Mouse (Mus musculus) neural tube, embryonic 12.5 days (tissue): Measurements from ENCODE around the gene Gnb4. TPM values are rescaled to one million over a fixed set of nuclear protein-coding genes. Genes with fewer than 3 reads are reported as not detected.
A peak's percentile ranks its signal among the peaks of the same experiment; 100 is the strongest.

Experiments used
- ATAC-seq: fragments of 200-750 bp; cut with Nextera tagmentation; 2 replicates; pipeline ENCODE4 v1.8.0; 2017; ENCODE audit warnings: low read depth, mild to moderate bottlenecking, moderate TSS enrichment, moderate library complexity; ENCODE audit not compliant: low FRiP score
- H3K27ac ChIP-seq: fragments of 300-500 bp; sonication (generic); 2 replicates; pipeline ENCODE4 v1.5.1; 2016
- H3K27me3 ChIP-seq: fragments of 300-500 bp; sonication (generic); replicated peaks from 2 replicates; pipeline ENCODE4 v1.6.1; 2016; ENCODE audit warnings: mild to moderate bottlenecking
- H3K36me3 ChIP-seq: fragments of 300-500 bp; sonication (generic); 2 replicates; pipeline ENCODE4 v1.6.1; 2016; ENCODE audit warnings: mild to moderate bottlenecking
- H3K4me1 ChIP-seq: fragments of 300-500 bp; sonication (generic); 2 replicates; pipeline ENCODE4 v1.6.1; 2016
- H3K4me2 ChIP-seq: fragments of 300-500 bp; sonication (generic); replicated peaks from 2 replicates; pipeline ENCODE4 v1.6.1; 2016; ENCODE audit warnings: mild to moderate bottlenecking
- H3K4me3 ChIP-seq: fragments of 300-500 bp; sonication (generic); 2 replicates; pipeline ENCODE4 v1.5.1; 2016
- H3K9ac ChIP-seq: fragments of 300-500 bp; sonication (generic); 2 replicates; pipeline ENCODE4 v1.6.1; 2016; ENCODE audit warnings: mild to moderate bottlenecking
- H3K9me3 ChIP-seq: fragments of 300-500 bp; sonication (generic); 2 replicates; pipeline ENCODE4 v1.6.1; 2016; ENCODE audit warnings: mild to moderate bottlenecking
- WGBS: fragments of 180-500 bp; shearing (Covaris S2); methylation state at CpG from one replicate; pipeline ENCODE4 v1.1.7; 2016; 5-methylcytosine and 5-hydroxymethylcytosine counted together
- polyA plus RNA-seq: library from polyadenylated mRNA; unstranded; fragments of >200 nt; fragmentation: Nextera tagmentation; extraction: Ambion mirVana; gene quantifications from 2 replicates; pipeline ENCODE4 v1.2.1, GENCODE M21; 2016

The Gnb4 gene
- polyA plus RNA-seq = 54.5 and 62.7 TPM in 2 replicates

- Histone ChIP-seq H3K27me3 (no peaks in the 10 kb centered on the region), H3K4me1 (no peaks in the 10 kb centered on the region), H3K9ac (peak within 1 kb of the TSS; percentile 72), H3K9me3 (no peaks in the 10 kb centered on the region), H3K4me2 (peak within 1 kb of the TSS; percentile 65), H3K4me3 (peak within 1 kb of the TSS; percentile 70), H3K27ac (no peak within 1 kb of the TSS), H3K36me3 (no peaks in the 10 kb centered on the region)
- under 1% methylated on average over 73 of the region's 83 CpGs for whole genome bisulfite sequencing
- ATAC-seq = peak; percentile 93
Measured at GRCm38 (mm10) chr3:32616331-32617052, at the start of gene Gnb4. Gnb4 (minus strand) TSS chr3:32616585.

GRCm38 (mm10) chr3:32661556-32661930, 45.2 kb upstream of the Gnb4 start:
- no peaks in the 10 kb centered on the region for H3K27me3 ChIP-seq
- WGBS = 91% methylated on average over 3 of the region's 3 CpGs
- no peak for ATAC-seq
- no peak overlapping the region for H3K4me3 ChIP-seq
- H3K4me2 ChIP-seq = no peak overlapping the region
- no peaks in the 10 kb centered on the region for H3K9me3 ChIP-seq
- H3K27ac ChIP-seq = no peak overlapping the region
- H3K36me3 ChIP-seq = no peaks in the 10 kb centered on the region
- H3K9ac ChIP-seq = no peak overlapping the region
- no peaks in the 10 kb centered on the region for H3K4me1 ChIP-seq

GRCm38 (mm10) chr3:32660831-32661555, 44.6 kb upstream of the Gnb4 start:
- H3K27ac ChIP-seq = no peak overlapping the region
- no peak overlapping the region for H3K4me2 ChIP-seq
- no peaks in the 10 kb centered on the region for H3K27me3 ChIP-seq
- H3K9me3 ChIP-seq = no peaks in the 10 kb centered on the region
- ATAC-seq = no peak
- no peaks in the 10 kb centered on the region for H3K4me1 ChIP-seq
- 58% methylated on average over 8 of the region's 8 CpGs for WGBS
- no peak overlapping the region for H3K9ac ChIP-seq
- no peak overlapping the region for H3K4me3 ChIP-seq
- H3K36me3 ChIP-seq = no peaks in the 10 kb centered on the region

- Histone ChIP-seq H3K4me3 (no peak overlapping the region), H3K27me3 (no peaks in the 10 kb centered on the region), H3K36me3 (no peaks in the 10 kb centered on the region), H3K4me1 (no peaks in the 10 kb centered on the region), H3K9ac (no peak overlapping the region), H3K27ac (no peak overlapping the region), H3K9me3 (no peaks in the 10 kb centered on the region), H3K4me2 (no peak overlapping the region)
- no peak for ATAC-seq
- WGBS = 70% methylated on average over 8 of the region's 8 CpGs
Measured at GRCm38 (mm10) chr3:32660276-32660675, 43.9 kb upstream of the Gnb4 start.

- ATAC-seq = no peak
- no peak overlapping the region for H3K4me2 ChIP-seq
- no peaks in the 10 kb centered on the region for H3K4me1 ChIP-seq
- no peak overlapping the region for H3K4me3 ChIP-seq
- no peaks in the 10 kb centered on the region for H3K9me3 ChIP-seq
- no peaks in the 10 kb centered on the region for H3K36me3 ChIP-seq
- H3K27ac ChIP-seq = no peak overlapping the region
- no peak overlapping the region for H3K9ac ChIP-seq
- 93% methylated on average over 2 of the region's 2 CpGs for WGBS
- H3K27me3 ChIP-seq = no peaks in the 10 kb centered on the region
Measured at GRCm38 (mm10) chr3:32659506-32659905, 43.1 kb upstream of the Gnb4 start.

- Histone ChIP-seq H3K27ac (no peak overlapping the region), H3K9ac (no peak overlapping the region), H3K4me2 (no peak overlapping the region), H3K4me1 (no peaks in the 10 kb centered on the region), H3K27me3 (no peaks in the 10 kb centered on the region), H3K4me3 (no peak overlapping the region), H3K9me3 (no peaks in the 10 kb centered on the region), H3K36me3 (no peaks in the 10 kb centered on the region)
- WGBS = 88% methylated on average over 16 of the region's 16 CpGs
- no peak for ATAC-seq
Measured at GRCm38 (mm10) chr3:32658821-32659220, 42.4 kb upstream of the Gnb4 start.

GRCm38 (mm10) chr3:32658401-32658800, 42.0 kb upstream of the Gnb4 start:
- no peak overlapping the region for H3K9ac ChIP-seq
- H3K4me1 ChIP-seq = no peaks in the 10 kb centered on the region
- H3K9me3 ChIP-seq = no peaks in the 10 kb centered on the region
- WGBS = 82% methylated on average over 7 of the region's 7 CpGs
- no peaks in the 10 kb centered on the region for H3K36me3 ChIP-seq
- no peaks in the 10 kb centered on the region for H3K27me3 ChIP-seq
- no peak overlapping the region for H3K27ac ChIP-seq
- no peak for ATAC-seq
- H3K4me3 ChIP-seq = no peak overlapping the region
- no peak overlapping the region for H3K4me2 ChIP-seq

GRCm38 (mm10) chr3:32656398-32656994, 40.1 kb upstream of the Gnb4 start:
- no peak for ATAC-seq
- WGBS = 79% methylated on average over 10 of the region's 10 CpGs
- H3K9me3 ChIP-seq = no peaks in the 10 kb centered on the region

GRCm38 (mm10) chr3:32655994-32656393, 39.6 kb upstream of the Gnb4 start:
- no peak overlapping the region for H3K4me3 ChIP-seq
- H3K36me3 ChIP-seq = no peaks in the 10 kb centered on the region
- no peak overlapping the region for H3K9ac ChIP-seq
- WGBS = 81% methylated on average over 4 of the region's 4 CpGs
- no peak overlapping the region for H3K27ac ChIP-seq
- no peak for ATAC-seq
- H3K4me1 ChIP-seq = no peaks in the 10 kb centered on the region
- no peaks in the 10 kb centered on the region for H3K9me3 ChIP-seq
- no peak overlapping the region for H3K4me2 ChIP-seq
- no peaks in the 10 kb centered on the region for H3K27me3 ChIP-seq

More at GRCm38 (mm10) chr3:32656398-32656994, 40.1 kb upstream of the Gnb4 start:
- H3K9ac ChIP-seq = no peak overlapping the region
- H3K4me1 ChIP-seq = no peaks in the 10 kb centered on the region
- H3K36me3 ChIP-seq = no peaks in the 10 kb centered on the region
- no peak overlapping the region for H3K27ac ChIP-seq
- no peak overlapping the region for H3K4me2 ChIP-seq
- no peaks in the 10 kb centered on the region for H3K27me3 ChIP-seq
- no peak overlapping the region for H3K4me3 ChIP-seq

GRCm38 (mm10) chr3:32652739-32653138, 36.4 kb upstream of the Gnb4 start:
- H3K36me3 ChIP-seq = no peaks in the 10 kb centered on the region
- no peak for ATAC-seq
- WGBS = 80% methylated on average over 4 of the region's 4 CpGs

GRCm38 (mm10) chr3:32649284-32649683, 32.9 kb upstream of the Gnb4 start:
- no peak for ATAC-seq
- Histone ChIP-seq H3K4me2 (no peak overlapping the region), H3K27me3 (no peaks in the 10 kb centered on the region), H3K4me3 (no peak overlapping the region), H3K9me3 (no peaks in the 10 kb centered on the region), H3K36me3 (no peaks in the 10 kb centered on the region), H3K4me1 (no peaks in the 10 kb centered on the region), H3K27ac (no peak overlapping the region), H3K9ac (no peak overlapping the region)
- 77% methylated on average over 4 of the region's 4 CpGs for WGBS

More at GRCm38 (mm10) chr3:32652739-32653138, 36.4 kb upstream of the Gnb4 start:
- Histone ChIP-seq H3K9me3 (no peaks in the 10 kb centered on the region), H3K9ac (no peak overlapping the region), H3K4me3 (no peak overlapping the region), H3K27me3 (no peaks in the 10 kb centered on the region), H3K4me1 (no peaks in the 10 kb centered on the region), H3K27ac (no peak overlapping the region), H3K4me2 (no peak overlapping the region)

GRCm38 (mm10) chr3:32646918-32647317, 30.5 kb upstream of the Gnb4 start:
- H3K4me3 ChIP-seq = no peak overlapping the region
- no peak overlapping the region for H3K27ac ChIP-seq
- no peak overlapping the region for H3K9ac ChIP-seq
- WGBS = 91% methylated on average over 4 of the region's 4 CpGs
- H3K36me3 ChIP-seq = no peaks in the 10 kb centered on the region
- no peaks in the 10 kb centered on the region for H3K4me1 ChIP-seq
- H3K9me3 ChIP-seq = no peaks in the 10 kb centered on the region
- no peak overlapping the region for H3K4me2 ChIP-seq
- H3K27me3 ChIP-seq = no peaks in the 10 kb centered on the region
- no peak for ATAC-seq
